Mouse (Mus musculus): ENCODE results near the gene Neurl1b. TPM values are rescaled to one million over a fixed set of nuclear protein-coding genes. Genes with fewer than 3 reads are reported as not detected.

Gene Neurl1b
- polyA plus RNA-seq, 1 experiment, result 26.2 TPM

DNA sequence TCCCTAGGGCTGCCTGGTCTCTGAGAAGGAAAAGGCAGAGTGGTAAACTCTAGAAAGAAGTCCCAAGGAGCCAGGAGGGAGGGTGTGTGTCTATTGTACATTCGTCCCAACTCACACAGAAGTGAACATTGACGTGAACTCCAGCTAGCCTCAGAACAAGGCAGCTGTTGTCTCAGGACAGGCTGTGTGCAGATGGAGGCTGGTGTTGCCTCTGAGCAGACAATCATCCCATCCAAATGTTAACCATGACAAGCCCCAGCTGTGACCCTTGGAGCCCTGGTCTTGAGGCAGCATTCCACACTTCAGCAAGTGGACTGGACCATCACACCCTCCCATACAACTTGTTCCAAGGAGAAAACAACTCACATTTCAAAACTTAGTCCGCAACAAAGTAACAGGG lies 77.6 kb downstream of the Neurl1b start:
- DNase-seq, result no peak
- H3K36me3 ChIP-seq (ENCODE audit: control insufficient read depth, insufficient read depth, low read length), result no peaks in the 10 kb centered on the region
- over 99% methylated on average over 3 of the region's 3 CpGs for WGBS
- no peak overlapping the region for H3K4me3 ChIP-seq (ENCODE audit: control insufficient read depth, insufficient read depth, low read length)
- no peaks in the 10 kb centered on the region for H3K4me1 ChIP-seq (replicated peaks; ENCODE audit: control insufficient read depth, insufficient read depth, low read length)
- TF ChIP-seq POLR2A (IDR thresholded peaks at IDR 0.05; ENCODE audit: control insufficient read depth, extremely low read depth, insufficient read depth, low read length, poor library complexity) (no peak), CTCF (IDR thresholded peaks at IDR 0.05; ENCODE audit: borderline replicate concordance, control insufficient read depth, extremely low read depth, insufficient read depth, low read length, poor library complexity) (no peak)
- no peak overlapping the region for H3K27ac ChIP-seq (ENCODE audit: control insufficient read depth, insufficient read depth, low read length)
- H3K27me3 ChIP-seq (ENCODE audit: control insufficient read depth, insufficient read depth, low read length), result no peaks in the 10 kb centered on the region

DNA sequence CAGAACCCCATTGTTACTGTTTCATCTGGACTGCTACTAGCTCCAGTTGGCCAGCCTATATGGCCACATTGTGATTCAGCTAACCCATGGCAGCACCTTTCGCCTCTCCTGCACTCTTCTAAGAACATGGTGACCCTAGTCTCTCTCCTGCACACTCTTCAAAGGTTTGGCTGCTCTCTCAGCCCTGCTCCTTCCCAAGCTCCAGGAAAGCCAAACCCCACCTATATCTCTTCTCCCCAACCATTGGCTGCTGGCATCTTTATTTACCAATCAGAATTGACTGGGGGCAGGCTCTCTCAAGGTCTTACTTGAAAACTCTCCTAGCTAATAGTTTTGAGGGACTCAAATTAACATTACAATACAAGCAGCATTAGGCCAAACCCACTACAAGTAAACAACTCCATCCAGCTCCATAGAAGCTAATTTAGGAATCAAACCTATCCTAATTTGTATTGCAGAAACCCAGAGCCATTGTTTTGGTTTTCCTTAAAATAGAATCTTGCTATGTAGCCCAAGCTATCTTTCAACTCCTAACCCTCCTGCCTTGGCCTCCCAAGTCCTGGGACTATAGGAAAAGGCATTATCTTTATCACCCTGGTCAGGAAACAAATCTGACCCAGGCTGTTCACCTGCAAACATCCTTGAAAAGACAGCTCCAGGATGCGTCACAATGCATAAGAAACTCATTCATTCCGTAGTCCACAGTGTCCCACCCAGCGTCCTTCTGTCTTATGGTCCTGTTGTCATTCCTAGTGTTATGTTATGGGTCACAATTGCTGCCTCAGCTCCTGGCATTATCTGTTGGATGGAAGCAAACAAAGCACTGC lies 80.2 kb downstream of the Neurl1b start:
- WGBS, result 98% methylated on average over 4 of the region's 4 CpGs

More for the DNA sequence above, 80.2 kb downstream of the Neurl1b start:
- no peaks in the 10 kb centered on the region for H3K27me3 ChIP-seq (ENCODE audit: control insufficient read depth, insufficient read depth, low read length)
- no peak for DNase-seq
- no peak overlapping the region for H3K4me3 ChIP-seq (ENCODE audit: control insufficient read depth, insufficient read depth, low read length)
- H3K36me3 ChIP-seq (ENCODE audit: control insufficient read depth, insufficient read depth, low read length), result no peaks in the 10 kb centered on the region
- H3K27ac ChIP-seq (ENCODE audit: control insufficient read depth, insufficient read depth, low read length), result no peak overlapping the region
- H3K4me1 ChIP-seq (replicated peaks; ENCODE audit: control insufficient read depth, insufficient read depth, low read length), result peaks cover 3% of the 10 kb centered on the region; the same call in 1 of the 2 replicates
- TF ChIP-seq POLR2A (IDR thresholded peaks at IDR 0.05; ENCODE audit: control insufficient read depth, extremely low read depth, insufficient read depth, low read length, poor library complexity), result no peak
- TF ChIP-seq CTCF (IDR thresholded peaks at IDR 0.05; ENCODE audit: borderline replicate concordance, control insufficient read depth, extremely low read depth, insufficient read depth, low read length, poor library complexity), result no peak

Other genes with a start within 250 kb of the Neurl1b start
- not detected in 2 replicates for gene Pdia2, start 215.7 kb upstream of the Neurl1b start, polyA plus RNA-seq (2012; rRNA removed)
- 9.2 and 10.6 TPM in 2 replicates for gene Rgs11, start 211.9 kb upstream of the Neurl1b start, polyA plus RNA-seq (2012; rRNA removed)
- gene Arhgdig, start 207.0 kb upstream of the Neurl1b start, polyA plus RNA-seq (2012; rRNA removed), result 0.77 and 1.0 TPM in 2 replicates
- gene Fam234a, start 170.6 kb upstream of the Neurl1b start, polyA plus RNA-seq (2012; rRNA removed), result 18.9 and 24.3 TPM in 2 replicates
- gene Luc7l, start 161.9 kb upstream of the Neurl1b start, polyA plus RNA-seq (2012; rRNA removed), result 36.7 and 38.8 TPM in 2 replicates
- 80.2 and 86.3 TPM in 2 replicates for gene Ergic1, start 146.7 kb downstream of the Neurl1b start, polyA plus RNA-seq (2012; rRNA removed)
- gene Dusp1, start 147.3 kb downstream of the Neurl1b start, polyA plus RNA-seq (2012; rRNA removed), result 53.8 and 59.3 TPM in 2 replicates
- gene Atp6v0e, start 248.4 kb downstream of the Neurl1b start, polyA plus RNA-seq (2012; rRNA removed), result 279 and 354 TPM in 2 replicates